Mouse (Mus musculus) heart, postnatal 0 days (tissue): ENCODE data around the gene S1pr5. TPM values are rescaled to one million over a fixed set of nuclear protein-coding genes. Genes with fewer than 3 reads are reported as not detected.

Experiments used
- ATAC-seq: fragments of 200-750 bp; cut with Nextera tagmentation; 2 replicates; pipeline ENCODE4 v1.8.0; 2017; ENCODE audit warnings: low read depth, moderate number of reproducible peaks, moderate library complexity; ENCODE audit not compliant: insufficient read depth
- DNase-seq: peaks from one replicate; pipeline ENCODE4 v3.0.0-alpha.2; 2016; ENCODE audit warnings: low spot score
- H3K27ac ChIP-seq: fragments of 300-500 bp; sonication (generic); 2 replicates; pipeline ENCODE4 v1.5.1; 2014; ENCODE audit warnings: low read depth, mild to moderate bottlenecking
- H3K27me3 ChIP-seq: fragments of 300-500 bp; sonication (generic); 2 replicates; pipeline ENCODE4 v1.6.1; 2014; ENCODE audit warnings: low read length, mixed read lengths; ENCODE audit not compliant: control insufficient read depth, insufficient read depth
- H3K36me3 ChIP-seq: fragments of 300-500 bp; sonication (generic); replicated peaks from 2 replicates; pipeline ENCODE4 v1.6.1; 2014; ENCODE audit warnings: low read length, mixed read lengths; ENCODE audit not compliant: control insufficient read depth, insufficient read depth
- H3K4me1 ChIP-seq: fragments of 300-500 bp; sonication (generic); 2 replicates; pipeline ENCODE4 v1.6.1; 2014; ENCODE audit warnings: antibody characterized with exemption; ENCODE audit not compliant: control insufficient read depth, insufficient read depth
- H3K4me2 ChIP-seq: fragments of 300-500 bp; sonication (generic); 2 replicates; pipeline ENCODE4 v1.6.1; 2014; ENCODE audit warnings: low read depth, mild to moderate bottlenecking, low read length, moderate library complexity
- H3K4me3 ChIP-seq: fragments of 300-500 bp; sonication (generic); 2 replicates; pipeline ENCODE4 v1.5.1; 2014; ENCODE audit warnings: low read depth, low read length
- H3K9ac ChIP-seq: fragments of 300-500 bp; sonication (generic); replicated peaks from 2 replicates; pipeline ENCODE4 v1.6.1; 2014; ENCODE audit warnings: low read depth, low read length, mixed read lengths
- H3K9me3 ChIP-seq: fragments of 300-500 bp; sonication (generic); replicated peaks from 2 replicates; pipeline ENCODE4 v1.6.1; 2016; ENCODE audit warnings: low read length; ENCODE audit not compliant: control insufficient read depth
- CTCF ChIP-seq: IDR thresholded peaks from 2 replicates; pipeline ENCODE4 v1.5.1; 2016; ENCODE audit warnings: antibody characterized with exemption, control low read depth, low read depth
- EP300 ChIP-seq: IDR thresholded peaks from 2 replicates; pipeline ENCODE4 v1.6.1; 2016; ENCODE audit warnings: antibody characterized with exemption, low read depth
- whole genome bisulfite sequencing: fragments of 180-500 bp; shearing (Covaris S2); extraction: QIAGEN DNeasy Blood & Tissue Kit; methylation state at CpG from one replicate; pipeline ENCODE4 v1.1.7; 2014; 5-methylcytosine and 5-hydroxymethylcytosine counted together
- polyA plus RNA-seq: library from polyadenylated mRNA; unstranded; fragments of >200 nt; fragmentation: Nextera tagmentation; extraction: Ambion mirVana; gene quantifications from 2 replicates; pipeline ENCODE4 v1.2.1, GENCODE M21; 2015
- total RNA-seq: library from RNA; depleted of rRNA; stranded (reverse); fragments of >200 nt; gene quantifications from 2 replicates; pipeline ENCODE4 v1.2.3, GENCODE M21; 2014; ENCODE audit warnings: low replicate concordance

S1pr5 gene
- total and polyA plus RNA-seq, 2 experiments from 2014 or later = 0.10 TPM; not detected in 1

- Histone ChIP-seq H3K9me3 (no peaks in the 10 kb centered on the region), H3K36me3 (peaks cover 25% of the 10 kb centered on the region), H3K4me2 (peak within 1 kb of the TSS; percentile 67), H3K4me3 (peak within 1 kb of the TSS; percentile 85), H3K27me3 (peaks cover 15% of the 10 kb centered on the region), H3K4me1 (peaks cover 11% of the 10 kb centered on the region; the same call in 1 of the 2 replicates), H3K9ac (peak within 1 kb of the TSS; percentile 94), H3K27ac (peak within 1 kb of the TSS; percentile 97)
- DNase-seq (peak; percentile 78), ATAC-seq (peak; percentile 85)
- under 1% methylated on average over 71 of the region's 90 CpGs for WGBS
- TF ChIP-seq CTCF (no peak), EP300 (peak; percentile 46; the same call in 1 of the 2 replicates)
These were observed 9.3 kb downstream of the S1pr5 start, which contains the start of gene Keap1 for GRCm38 (mm10) chr9:21238733-21239464. Gene Keap1, minus strand, starts transcription at chr9:21239361.

GRCm38 (mm10) chr9:21238004-21238732 lies 10.1 kb downstream of the S1pr5 start:
- peak; percentile 34 for ATAC-seq
- TF ChIP-seq EP300 (no peak), CTCF (no peak)
- Histone ChIP-seq H3K4me2 (peak overlapping the region; percentile 67), H3K4me1 (peaks cover 9% of the 10 kb centered on the region; the same call in 1 of the 2 replicates), H3K27me3 (peaks cover 7% of the 10 kb centered on the region), H3K4me3 (peak overlapping the region; percentile 85), H3K36me3 (peaks cover 33% of the 10 kb centered on the region), H3K9ac (peak overlapping the region; percentile 94), H3K9me3 (no peaks in the 10 kb centered on the region), H3K27ac (peak overlapping the region; percentile 97)
- peak; percentile 91 for DNase-seq
- WGBS = under 1% methylated on average over 31 of the region's 31 CpGs

GRCm38 (mm10) chr9:21237368-21238003 lies 10.8 kb downstream of the S1pr5 start:
- TF ChIP-seq CTCF (peak; percentile 20; the same call in 1 of the 2 replicates), EP300 (no peak)
- no peaks in the 10 kb centered on the region for H3K9me3 ChIP-seq
- H3K27me3 ChIP-seq = peaks cover 3% of the 10 kb centered on the region; the same call in 1 of the 2 replicates
- DNase-seq (no peak), ATAC-seq (peak; percentile 15; the same call in 1 of the 2 replicates)
- peaks cover 39% of the 10 kb centered on the region for H3K36me3 ChIP-seq
- peak overlapping the region; percentile 67 for H3K4me2 ChIP-seq
- H3K4me3 ChIP-seq = peak overlapping the region; percentile 85
- peak overlapping the region; percentile 97 for H3K27ac ChIP-seq
- H3K4me1 ChIP-seq = peaks cover 9% of the 10 kb centered on the region; the same call in 1 of the 2 replicates
- WGBS = 13% methylated on average over 19 of the region's 19 CpGs
- H3K9ac ChIP-seq = peak overlapping the region; percentile 94

- Histone ChIP-seq H3K27ac (peak overlapping the region; percentile 97), H3K27me3 (no peaks in the 10 kb centered on the region), H3K9ac (peak overlapping the region; percentile 94; the same call in 1 of the 2 replicates), H3K4me3 (peak overlapping the region; percentile 85), H3K4me2 (peak overlapping the region; percentile 67), H3K4me1 (peaks cover 9% of the 10 kb centered on the region; the same call in 1 of the 2 replicates), H3K36me3 (peaks cover 45% of the 10 kb centered on the region), H3K9me3 (no peaks in the 10 kb centered on the region)
- WGBS = 75% methylated on average over 25 of the region's 25 CpGs
- no peak for ATAC-seq
- no peak for DNase-seq
- TF ChIP-seq EP300 = no peak
- no peak for TF ChIP-seq CTCF
These were observed 11.3 kb downstream of the S1pr5 start for GRCm38 (mm10) chr9:21236991-21237367.

GRCm38 (mm10) chr9:21235341-21235740 lies 12.9 kb downstream of the S1pr5 start:
- 90% methylated on average over 4 of the region's 4 CpGs for WGBS
- Histone ChIP-seq H3K36me3 (peaks cover 60% of the 10 kb centered on the region), H3K27me3 (no peaks in the 10 kb centered on the region), H3K9ac (no peak overlapping the region), H3K9me3 (no peaks in the 10 kb centered on the region), H3K27ac (no peak overlapping the region), H3K4me3 (no peak overlapping the region), H3K4me2 (no peak overlapping the region), H3K4me1 (peaks cover 9% of the 10 kb centered on the region; the same call in 1 of the 2 replicates)
- ATAC-seq = no peak
- TF ChIP-seq EP300 = no peak
- DNase-seq = no peak
